Mouse (Mus musculus) B cell, adult 2 months (primary cell): ENCODE data around the gene Cd81.

ENCODE experiments used
- DNase-seq, 2 experiments: peaks; one replicate each; pipeline ENCODE4 v3.0.0; 2022

Cd81 gene

DNA sequence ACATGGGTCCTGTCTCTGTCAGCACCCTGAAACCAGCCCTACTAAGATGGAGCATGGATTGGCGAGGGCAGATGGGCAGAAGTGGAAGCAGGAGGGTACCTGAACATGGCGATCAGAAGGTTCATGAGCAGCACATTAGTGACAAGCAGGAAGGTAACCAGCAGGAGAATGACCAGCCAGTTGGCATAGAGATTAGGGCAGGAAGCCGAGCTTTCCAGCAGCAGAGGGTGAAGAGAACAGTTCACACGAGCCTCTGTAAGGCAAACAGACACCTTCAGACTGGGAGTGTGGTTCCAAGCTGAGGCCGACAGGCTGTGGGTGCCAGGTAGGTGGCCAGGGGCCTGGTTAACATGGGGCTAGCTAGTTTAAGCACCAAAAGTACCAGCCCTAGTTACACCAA is 22.9 kb downstream of the Cd81 start:
- DNase-seq, result no peak

DNA sequence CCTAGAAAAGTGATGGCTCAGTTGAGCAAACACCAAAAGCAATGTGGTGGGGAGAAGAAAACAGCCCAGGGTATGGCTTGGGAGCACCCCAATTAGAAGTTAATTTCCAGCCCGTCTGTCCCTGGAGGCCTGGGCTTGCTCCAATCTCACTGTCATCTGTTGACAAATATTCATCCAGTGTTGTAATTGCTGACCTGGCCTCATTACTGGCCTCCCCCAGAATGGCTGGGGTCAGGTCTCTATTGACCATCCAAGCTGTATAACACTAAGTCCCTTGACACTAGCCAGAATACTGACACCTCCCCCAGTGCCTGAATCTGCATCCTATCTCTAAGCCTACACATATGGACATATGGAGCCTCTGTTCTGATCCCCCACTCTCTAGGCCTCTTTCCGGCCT is 24.8 kb downstream of the Cd81 start:
- DNase-seq, result no peak

DNA sequence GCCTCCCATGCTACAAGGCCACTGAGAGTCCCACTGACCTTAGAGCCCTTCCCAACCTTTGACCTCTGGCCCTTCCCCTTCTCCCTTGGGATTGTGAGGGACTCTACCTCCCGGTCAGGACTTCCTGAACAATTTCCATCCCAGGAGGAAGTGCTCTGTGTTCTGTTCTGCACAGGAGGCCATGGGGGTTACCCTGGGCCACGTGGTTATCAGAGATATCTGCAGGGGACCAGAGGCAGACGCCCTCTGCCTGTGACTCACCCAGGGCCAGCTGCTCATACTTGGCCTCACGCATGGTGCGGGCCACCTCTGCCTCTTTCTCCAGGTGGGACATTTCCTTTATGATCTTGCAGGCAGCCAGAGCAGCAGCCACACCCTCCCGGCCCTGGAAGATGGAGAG is 29.5 kb downstream of the Cd81 start:
- DNase-seq, result no peak

DNA sequence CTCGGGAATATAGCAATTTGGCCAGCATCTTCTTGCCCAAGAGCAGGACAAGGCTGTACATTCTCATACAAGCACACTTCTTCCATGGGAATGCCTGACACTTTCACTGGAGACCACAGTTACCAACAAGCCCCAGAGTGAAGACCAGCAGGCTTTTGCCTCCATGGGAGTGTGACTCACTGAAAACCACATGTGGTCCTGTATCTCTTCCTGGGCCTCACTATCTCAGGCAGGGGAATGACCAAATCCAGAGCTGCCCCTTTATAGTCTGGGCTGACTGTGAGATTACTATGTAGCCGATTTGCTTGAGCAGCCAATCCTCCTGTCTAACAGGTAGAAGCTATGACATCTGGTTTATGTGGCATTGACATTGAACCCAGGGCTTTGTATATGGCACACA is 31.2 kb downstream of the Cd81 start:
- DNase-seq, result no peak

DNA sequence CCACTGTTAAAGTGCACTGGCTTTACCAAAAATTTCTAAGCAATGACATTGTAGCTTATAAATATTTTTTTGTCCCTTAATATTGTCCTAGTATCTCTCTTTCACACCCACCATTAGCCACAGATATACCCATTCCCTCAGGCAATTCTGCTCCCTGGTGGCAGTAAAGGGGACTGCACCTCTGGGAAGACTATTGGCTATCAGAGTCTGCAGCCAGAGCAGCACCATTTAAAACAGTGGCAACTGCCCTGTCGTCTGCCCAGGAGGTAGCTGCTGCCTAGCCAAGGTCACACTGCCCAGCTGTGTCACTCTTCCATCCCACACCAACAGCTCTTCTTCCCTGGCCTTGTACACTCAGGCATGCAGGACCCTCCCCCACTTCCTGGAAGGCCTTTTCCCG is 33.8 kb downstream of the Cd81 start:
- peak; percentile 84 to 86 for DNase-seq

DNA sequence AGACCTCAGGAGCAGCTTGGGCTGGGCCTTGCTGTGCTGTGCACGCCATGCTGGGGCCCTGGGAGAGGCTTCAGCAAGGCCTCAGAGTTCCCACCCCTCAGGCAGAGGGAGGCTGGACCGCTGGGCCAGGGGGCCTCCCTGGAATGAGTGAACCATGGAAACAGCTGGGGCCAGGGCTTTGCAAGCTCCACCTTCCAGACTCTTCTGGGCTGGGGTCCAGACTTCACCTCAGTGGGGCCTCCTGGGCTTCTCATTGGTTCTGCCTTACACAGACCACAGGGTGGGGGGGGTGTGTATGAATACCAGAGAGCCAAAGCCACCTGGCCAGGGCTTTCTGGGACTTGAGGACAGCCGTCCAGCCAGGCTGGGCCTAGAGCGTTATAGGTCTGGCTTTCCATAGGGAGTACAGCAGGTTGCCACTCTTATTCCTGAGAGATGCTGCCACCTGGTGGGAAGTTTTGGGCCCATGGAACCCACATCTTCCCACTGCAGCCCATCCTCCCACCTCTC is 34.6 kb downstream of the Cd81 start:
- no peak for DNase-seq

DNA sequence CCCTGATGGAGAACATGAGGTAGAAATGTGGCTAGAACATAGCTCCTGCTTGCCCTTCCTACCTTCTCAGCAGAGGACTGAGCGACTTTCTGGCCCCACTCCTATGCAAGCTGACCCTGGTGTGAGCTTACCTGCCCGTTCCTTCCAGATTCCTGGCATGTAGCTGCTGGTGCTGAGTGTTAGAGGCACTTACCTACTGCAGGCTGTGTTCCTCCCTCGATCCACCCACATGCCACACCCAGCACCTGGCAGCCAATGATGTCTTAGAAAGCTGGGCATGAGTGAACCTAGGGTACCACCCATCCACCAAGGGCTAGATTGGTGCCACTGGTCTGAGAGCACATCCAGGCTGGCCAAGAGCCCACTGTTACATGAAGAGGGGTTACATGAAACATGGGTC is 41.3 kb downstream of the Cd81 start:
- DNase-seq, result no peak

DNA sequence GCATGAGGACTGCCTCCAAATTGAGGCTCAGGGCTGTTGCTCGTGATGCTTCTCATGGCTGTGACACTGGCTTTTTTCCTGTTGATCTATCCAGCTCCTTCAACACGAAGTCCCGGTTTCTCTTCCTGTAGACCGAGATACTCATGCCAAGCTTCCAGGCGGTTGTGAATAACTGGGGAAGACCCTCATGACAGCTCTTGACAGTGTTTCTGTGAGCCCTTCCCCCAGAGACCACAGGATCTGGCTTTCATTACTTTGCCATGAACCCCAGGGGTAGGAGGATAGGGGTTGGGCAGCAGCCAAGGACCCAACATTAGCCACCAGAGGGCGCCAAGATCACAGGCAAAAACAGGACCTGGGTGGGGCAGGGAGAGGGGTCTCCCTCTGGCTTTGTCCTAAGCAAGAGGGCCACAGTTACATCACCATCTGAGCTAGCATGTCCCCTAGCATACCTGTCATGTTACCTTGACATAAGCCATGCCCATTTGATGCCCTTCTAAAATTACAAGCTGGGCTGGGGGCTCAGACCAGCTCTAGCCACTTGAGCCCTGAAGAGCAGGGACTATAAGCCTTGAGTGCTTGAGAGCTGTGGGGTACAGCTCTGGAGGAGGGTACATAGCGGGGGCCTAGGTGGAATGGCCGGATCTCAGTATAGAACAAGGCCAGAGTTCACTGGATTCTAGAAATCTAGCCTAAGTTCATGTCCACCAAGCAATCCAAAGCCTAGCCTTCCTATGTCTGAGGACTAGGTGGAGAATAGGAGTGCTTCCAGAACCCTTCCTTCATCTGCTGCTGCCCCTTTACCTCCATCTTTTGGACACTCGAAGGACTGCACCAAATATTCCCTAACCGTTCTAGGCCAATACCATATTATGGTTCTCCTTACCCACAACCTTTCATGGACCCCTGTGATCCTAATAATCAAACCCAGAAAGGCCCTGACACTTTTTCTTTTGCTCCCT is 42.3 kb downstream of the Cd81 start, which contains the start of gene Trpm5:
Gene Trpm5, minus strand, starts transcription at position 51 of the 962 bp plus-strand sequence.
- peak; percentile 67 to 68 for DNase-seq

DNA sequence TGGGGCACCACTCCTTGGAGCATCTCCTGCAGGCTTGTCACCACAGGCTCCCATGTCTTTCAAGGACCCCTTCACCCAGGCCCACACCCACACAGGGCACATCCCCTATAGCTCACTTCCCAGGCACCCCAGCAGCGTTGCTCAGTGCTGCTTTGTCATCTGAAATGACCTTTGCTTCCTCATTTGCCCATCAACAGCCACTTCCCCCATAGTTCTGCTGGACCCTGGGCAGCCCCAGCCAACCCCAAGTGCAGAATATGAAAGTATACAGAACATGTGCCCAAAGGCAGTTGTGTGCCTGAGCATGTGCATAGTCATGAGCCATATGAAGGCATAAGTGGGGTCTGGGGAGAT is 43.0 kb downstream of the Cd81 start:
- no peak for DNase-seq

DNA sequence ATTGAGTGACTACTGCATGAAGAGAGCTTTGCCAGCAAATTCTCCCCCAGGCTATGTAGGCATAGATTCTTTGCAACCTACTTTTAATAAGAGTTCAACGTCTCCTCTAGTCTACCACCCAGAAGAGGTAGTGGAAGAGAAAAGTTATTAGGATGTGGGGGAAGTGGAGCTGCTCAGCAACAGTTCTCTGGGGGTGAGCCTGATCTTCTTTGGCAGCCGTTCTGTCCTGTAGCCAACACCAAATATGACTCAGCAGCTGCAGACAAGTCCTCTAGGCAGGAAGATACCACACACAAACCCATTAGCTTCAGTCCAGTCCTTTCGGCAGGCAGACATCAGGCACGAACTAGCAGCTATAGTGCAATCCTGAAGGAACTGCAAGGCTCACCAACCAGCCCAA is 48.2 kb downstream of the Cd81 start:
- DNase-seq, result no peak

DNA sequence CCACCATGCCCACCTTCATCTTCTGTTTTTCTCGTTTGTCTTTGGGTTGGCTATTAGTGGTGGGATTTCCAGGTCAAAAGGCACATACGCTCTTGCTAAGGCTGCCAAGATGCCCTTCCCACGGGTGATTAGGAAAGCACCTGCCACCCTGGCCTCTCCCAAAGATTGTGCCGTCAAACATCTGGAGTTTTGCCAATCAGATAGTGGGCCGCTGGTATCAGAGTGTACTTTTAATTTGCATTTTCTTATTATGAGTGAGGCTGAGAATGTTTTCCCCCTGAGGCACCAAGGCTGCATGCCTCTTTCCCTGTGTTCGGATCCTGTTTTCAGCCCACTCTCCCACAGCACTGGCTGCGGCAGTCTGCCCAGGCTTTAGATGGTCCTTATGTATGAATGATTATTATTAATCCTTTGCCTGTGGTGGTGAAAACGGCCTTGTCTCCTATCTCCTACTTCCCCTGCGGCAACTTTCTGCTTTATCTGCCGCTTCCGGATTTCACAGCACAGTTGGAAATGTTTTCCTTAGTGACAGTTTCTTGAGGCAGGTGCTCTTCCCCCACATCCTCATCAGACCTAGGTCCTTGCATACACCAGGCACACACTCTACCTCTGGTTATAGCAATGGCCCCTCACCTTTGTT is 52.8 kb downstream of the Cd81 start:
- no peak for DNase-seq

DNA sequence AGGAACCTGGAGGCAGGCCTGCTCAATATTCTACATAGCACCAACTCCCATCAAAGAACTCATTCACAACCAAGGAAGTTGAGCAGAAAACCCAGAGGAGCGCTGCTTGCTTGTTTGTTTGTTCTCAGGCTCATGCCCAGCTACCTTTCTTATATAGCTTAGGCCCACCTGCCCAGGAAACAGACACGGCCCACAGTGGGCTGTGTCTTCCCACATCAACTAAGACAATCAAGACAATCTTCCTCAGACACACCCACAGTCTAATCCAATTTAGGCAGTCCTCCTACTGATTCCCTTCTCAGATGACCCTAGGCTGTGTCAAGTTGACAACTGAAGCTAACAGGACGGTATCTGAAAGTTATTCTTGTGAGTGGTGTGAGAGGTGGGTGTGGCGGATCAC is 53.5 kb downstream of the Cd81 start, which contains the start of gene Kcnq1:
Gene Kcnq1, plus strand, starts transcription at position 301 of the 400 bp plus-strand sequence.
- DNase-seq, result no peak

DNA sequence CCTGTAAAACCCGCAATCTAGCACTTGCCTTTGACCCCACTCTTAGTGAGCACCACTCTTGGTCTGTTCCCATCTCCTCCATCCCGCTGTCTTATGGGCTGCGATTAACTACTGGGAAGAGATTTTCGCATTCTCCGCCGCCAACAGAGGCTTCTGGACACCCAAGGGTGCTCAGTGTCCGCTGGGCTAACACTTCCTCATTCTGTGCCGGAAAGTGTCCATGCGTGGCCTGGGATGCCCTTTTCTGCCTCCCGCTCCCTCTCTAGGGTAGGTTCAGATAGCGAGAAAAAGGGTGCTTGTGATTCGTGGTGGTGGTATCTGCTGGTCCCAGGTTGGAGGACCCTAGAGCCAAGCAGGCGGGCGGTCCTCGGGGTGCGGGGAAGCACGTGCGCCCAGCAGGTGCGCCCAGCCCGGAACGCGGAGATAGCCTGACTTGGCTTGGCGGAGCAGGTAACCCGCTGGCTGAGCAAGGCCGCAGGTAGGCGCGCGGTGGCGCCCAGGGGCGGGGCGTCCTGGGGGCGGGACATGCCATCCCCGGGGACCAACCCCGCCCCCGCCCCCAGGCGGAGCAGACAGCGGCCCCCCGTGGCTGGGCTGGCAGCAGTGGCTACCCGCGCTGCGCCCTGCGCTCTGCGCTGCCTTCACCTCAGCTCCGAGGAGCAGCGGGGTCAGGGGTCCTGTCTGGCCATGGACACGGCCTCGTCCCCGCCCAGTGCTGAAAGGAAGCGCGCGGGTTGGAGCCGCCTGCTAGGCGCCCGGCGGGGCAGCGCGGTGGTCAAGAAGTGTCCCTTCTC is 54.3 kb downstream of the Cd81 start:
- peak in 1 of 2 experiments; percentile 12 for DNase-seq

DNA sequence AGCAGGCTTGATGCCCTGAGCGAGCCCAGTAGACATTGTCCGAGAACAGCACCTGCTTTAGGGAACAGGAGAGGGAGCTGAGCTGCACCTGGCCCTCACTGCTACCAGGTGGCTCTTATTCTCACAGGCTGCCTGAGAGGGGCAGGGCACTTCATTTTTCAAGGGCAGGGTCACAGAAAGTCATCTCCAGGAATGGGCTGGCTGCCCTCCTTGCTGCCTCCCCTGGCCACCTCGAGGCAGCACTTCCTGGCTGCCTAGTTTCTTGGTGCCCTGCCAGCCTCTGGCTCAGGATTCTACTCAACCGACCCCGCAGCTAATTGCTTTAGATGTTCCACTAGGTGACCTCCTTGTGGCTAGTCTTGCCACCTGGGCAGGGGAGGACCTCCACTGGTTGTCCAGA is 55.7 kb downstream of the Cd81 start:
- no peak for DNase-seq

DNA sequence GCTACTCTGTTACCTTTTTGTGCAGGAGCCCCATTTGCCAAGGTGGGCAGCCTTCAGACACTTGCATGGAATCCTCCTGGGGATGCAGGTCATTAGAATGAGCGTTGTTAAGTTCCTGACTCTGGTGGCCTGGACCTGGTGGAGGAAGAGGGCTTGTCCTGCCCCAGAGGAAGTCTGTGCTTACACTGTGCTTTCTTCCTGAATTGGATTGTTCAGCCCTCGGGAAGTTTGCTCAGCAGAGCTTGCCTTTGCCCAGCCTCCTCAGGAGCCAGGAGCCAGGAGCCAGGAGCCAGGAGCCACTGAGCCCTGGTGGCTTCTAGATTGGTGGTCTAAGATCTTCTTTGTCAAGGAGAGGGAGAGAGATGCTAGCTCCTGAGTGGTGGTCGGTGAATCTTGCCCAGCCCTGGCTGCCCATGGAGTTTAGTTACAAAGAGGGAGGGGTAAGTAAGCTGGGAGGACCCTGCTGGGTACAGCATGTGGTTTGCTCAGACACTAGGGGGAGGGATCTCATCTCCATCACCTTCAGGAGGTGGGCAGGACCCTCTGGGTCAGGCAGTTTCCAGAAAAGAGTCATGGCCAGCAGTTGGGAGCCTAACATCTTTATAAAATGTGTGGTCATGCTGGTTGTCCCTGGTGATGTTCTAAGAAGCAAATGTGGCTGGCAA is 56.6 kb downstream of the Cd81 start:
- no peak for DNase-seq

DNA sequence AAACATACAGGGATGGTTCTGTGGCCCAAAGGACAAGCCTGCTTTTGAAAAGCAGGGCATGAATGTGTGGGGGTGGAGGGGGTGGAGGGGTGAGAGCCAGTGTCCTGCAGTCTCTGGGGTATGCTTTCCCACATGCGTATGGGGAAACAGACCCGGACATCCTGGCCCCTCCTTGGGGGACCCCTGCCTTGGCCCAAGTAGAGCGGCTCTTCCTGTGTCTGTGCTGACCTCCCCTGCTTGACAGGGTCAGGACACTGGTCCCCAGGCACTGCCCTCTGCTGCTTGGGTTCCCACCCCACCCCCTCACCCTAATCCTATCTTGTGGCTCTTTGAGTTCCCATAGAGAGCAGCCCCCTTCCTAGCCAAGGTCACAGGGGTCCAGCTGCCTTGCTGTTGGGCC is 57.2 kb downstream of the Cd81 start:
- DNase-seq, result no peak

DNA sequence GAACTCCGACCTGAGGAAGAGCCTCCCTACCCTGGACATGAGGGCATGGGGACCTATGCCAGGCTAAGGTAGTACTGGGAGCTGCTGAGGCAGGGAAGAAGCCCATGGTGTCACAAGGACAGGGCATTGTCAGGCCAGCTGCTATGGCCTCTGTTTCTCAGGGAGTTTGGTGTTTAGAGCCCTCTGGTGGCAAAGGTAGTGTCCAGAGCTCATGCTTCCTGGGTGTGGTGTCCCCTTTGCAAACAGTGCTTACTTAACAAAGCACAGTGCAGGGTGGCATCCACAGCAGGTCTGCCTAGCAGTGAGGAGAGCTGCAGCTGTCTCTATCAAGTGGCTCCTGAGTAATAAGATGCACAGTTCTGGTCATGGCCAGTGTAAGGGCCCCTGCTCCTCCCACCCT is 58.3 kb downstream of the Cd81 start:
- no peak for DNase-seq

DNA sequence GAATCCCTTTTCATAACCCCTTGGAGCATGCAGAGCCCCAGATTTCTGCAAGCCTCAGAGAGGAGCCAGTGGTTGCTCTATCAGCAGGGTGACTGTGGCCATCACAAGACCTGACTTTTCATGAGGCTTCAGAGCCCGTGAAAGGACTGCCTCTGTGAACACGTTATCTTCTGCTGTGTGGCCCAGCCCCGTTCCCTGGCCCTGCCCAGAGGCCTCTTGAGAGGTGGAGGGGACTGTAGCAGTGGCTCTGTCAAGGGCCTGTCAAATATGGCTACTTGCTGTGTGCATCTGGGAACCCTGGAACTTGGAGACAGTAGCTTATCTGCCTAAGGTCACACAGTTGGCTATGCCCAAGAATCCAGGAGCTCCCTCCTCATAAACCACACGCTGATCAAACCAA is 59.2 kb downstream of the Cd81 start:
- DNase-seq, result no peak

DNA sequence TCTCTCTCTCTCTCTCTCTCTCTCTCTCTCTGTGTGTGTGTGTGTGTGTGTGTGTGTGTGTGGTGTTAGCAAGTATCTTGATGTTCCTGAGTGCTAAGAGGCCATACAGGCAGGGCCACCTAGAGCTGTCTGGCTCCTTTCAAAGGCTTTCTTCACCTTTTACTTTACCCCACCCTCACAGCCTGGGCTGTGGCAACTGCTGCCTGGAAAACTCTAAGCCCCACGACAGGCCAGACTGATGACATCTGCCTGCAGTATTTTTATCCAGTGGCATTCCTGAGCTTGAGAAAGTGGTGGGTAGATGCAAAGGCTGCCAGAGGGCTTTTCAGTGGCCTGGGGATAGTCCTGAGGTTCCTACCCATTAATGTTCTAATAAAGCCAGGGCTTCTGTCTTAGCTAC is 59.9 kb downstream of the Cd81 start:
- DNase-seq, result no peak

DNA sequence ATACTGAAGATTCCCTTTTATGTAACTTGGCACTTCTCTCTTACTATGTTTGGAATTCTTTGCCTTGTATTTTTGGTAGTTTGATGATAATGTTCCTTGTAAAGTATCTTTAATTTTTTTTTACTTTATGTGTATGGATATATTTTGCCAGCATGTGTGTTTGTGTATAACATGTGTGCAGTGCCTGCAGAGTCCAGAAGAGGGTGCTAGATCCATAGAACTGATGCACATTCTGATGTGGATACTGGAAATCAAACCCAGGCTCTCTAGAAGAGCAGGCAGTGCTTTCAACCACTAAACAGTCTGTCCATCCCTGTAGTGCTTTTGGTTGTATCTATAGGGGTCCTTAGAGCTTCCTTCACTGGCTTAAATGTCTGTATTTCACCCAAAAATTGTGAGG is 62.2 kb downstream of the Cd81 start:
- no peak for DNase-seq

DNA sequence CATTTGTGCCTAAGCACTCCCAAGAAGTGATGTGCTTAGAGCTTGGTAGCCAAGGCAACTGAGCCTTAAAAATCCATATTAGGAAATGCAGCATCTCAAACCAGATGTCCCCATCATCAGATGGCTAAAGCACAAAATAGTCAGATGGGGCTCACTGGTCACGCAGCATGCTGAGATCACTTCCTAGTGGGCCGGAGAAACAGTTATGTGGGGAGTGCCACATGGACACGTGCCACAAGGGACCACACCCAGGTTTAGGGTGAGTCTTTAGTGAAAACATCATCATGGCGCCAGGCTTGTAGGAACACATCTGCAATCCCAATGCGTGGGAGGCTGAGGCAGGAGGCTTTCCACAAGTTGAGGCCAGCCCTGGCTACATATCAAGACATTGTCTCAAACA is 64.0 kb downstream of the Cd81 start:
- DNase-seq, result no peak
